Mouse (Mus musculus): Measurements from ENCODE around the gene Tex14. TPM values are rescaled to one million over a fixed set of nuclear protein-coding genes. Genes with fewer than 3 reads are reported as not detected.

Tex14 gene
- polyA plus RNA-seq, 1 experiment from 2014 or later, result 1.0 TPM

- H3K27ac ChIP-seq, result 0 out of 2 replicates have a peak overlapping the region, but pooled peaks have one; percentile 38
- no peaks in the 10 kb centered on the region for H3K9me3 ChIP-seq
- no peak for ATAC-seq (ENCODE audit: low FRiP score, low read depth)
- H3K27me3 ChIP-seq (replicated peaks), result no peaks in the 10 kb centered on the region
- peak overlapping the region; percentile 90 for H3K4me2 ChIP-seq (replicated peaks)
- peak overlapping the region; percentile 69 for H3K4me3 ChIP-seq
- H3K36me3 ChIP-seq, result peaks cover 58% of the 10 kb centered on the region
- H3K4me1 ChIP-seq, result peaks cover 41% of the 10 kb centered on the region
- H3K9ac ChIP-seq, result peak overlapping the region; percentile 86
Measured at GRCm38 (mm10) chr11:87597061-87597460, 192.2 kb downstream of the Tex14 start.

- H3K9me3 ChIP-seq, result no peaks in the 10 kb centered on the region
- WGBS, result 91% methylated on average over 13 of the region's 13 CpGs
- no peak overlapping the region for H3K4me2 ChIP-seq (replicated peaks)
- H3K4me3 ChIP-seq, result no peak overlapping the region
- H3K4me1 ChIP-seq, result peaks cover 20% of the 10 kb centered on the region
- H3K36me3 ChIP-seq, result peaks cover 77% of the 10 kb centered on the region
- H3K27ac ChIP-seq, result no peak overlapping the region
- no peak overlapping the region for H3K9ac ChIP-seq
- no peak for ATAC-seq (ENCODE audit: low FRiP score, low read depth)
- H3K27me3 ChIP-seq (replicated peaks), result no peaks in the 10 kb centered on the region
Measured at GRCm38 (mm10) chr11:87599395-87600089, 194.7 kb downstream of the Tex14 start.

- Histone ChIP-seq H3K4me1 (peaks cover 16% of the 10 kb centered on the region), H3K9ac (no peak overlapping the region), H3K27me3 (replicated peaks) (no peaks in the 10 kb centered on the region), H3K4me3 (no peak overlapping the region), H3K9me3 (no peaks in the 10 kb centered on the region), H3K27ac (no peak overlapping the region), H3K36me3 (peaks cover 85% of the 10 kb centered on the region), H3K4me2 (replicated peaks) (no peak overlapping the region)
- 95% methylated on average over 10 of the region's 10 CpGs for WGBS
- ATAC-seq (ENCODE audit: low FRiP score, low read depth), result no peak
Measured at GRCm38 (mm10) chr11:87600322-87600853, 195.5 kb downstream of the Tex14 start.

- no peak overlapping the region for H3K4me2 ChIP-seq (replicated peaks)
- no peaks in the 10 kb centered on the region for H3K9me3 ChIP-seq
- no peaks in the 10 kb centered on the region for H3K27me3 ChIP-seq (replicated peaks)
- H3K27ac ChIP-seq, result no peak overlapping the region
- H3K4me1 ChIP-seq, result peaks cover under 1% of the 10 kb centered on the region
- ATAC-seq (ENCODE audit: low FRiP score, low read depth), result no peak
- H3K4me3 ChIP-seq, result no peak overlapping the region
- 94% methylated on average over 9 of the region's 9 CpGs for WGBS
- H3K9ac ChIP-seq, result no peak overlapping the region
- H3K36me3 ChIP-seq, result peaks cover 96% of the 10 kb centered on the region
Measured at GRCm38 (mm10) chr11:87602234-87602633, 197.4 kb downstream of the Tex14 start.

- Histone ChIP-seq H3K9ac (no peak overlapping the region), H3K36me3 (peaks cover 95% of the 10 kb centered on the region), H3K9me3 (no peaks in the 10 kb centered on the region), H3K27me3 (replicated peaks) (no peaks in the 10 kb centered on the region), H3K4me2 (replicated peaks) (no peak overlapping the region), H3K4me3 (no peak overlapping the region), H3K27ac (no peak overlapping the region), H3K4me1 (no peaks in the 10 kb centered on the region)
- 100% methylated on average over 2 of the region's 2 CpGs for WGBS
- no peak for ATAC-seq (ENCODE audit: low FRiP score, low read depth)
Measured at GRCm38 (mm10) chr11:87603571-87603970, 198.7 kb downstream of the Tex14 start.

Other genes with a start within 250 kb of the Tex14 start
- 22.5 and 24.9 TPM in 2 replicates for gene Ppm1e, start 46.0 kb upstream of the Tex14 start, polyA plus RNA-seq (2016; fragmentation: Nextera tagmentation; extraction: Ambion mirVana)
- 9.0 and 10.5 TPM in 2 replicates for gene Rad51c, start 111 bp upstream of the Tex14 start, polyA plus RNA-seq (2016; fragmentation: Nextera tagmentation; extraction: Ambion mirVana)
- not detected in 2 replicates for gene Gm11492, start 161.6 kb downstream of the Tex14 start, polyA plus RNA-seq (2016; fragmentation: Nextera tagmentation; extraction: Ambion mirVana)
- gene Sept4, start 163.8 kb downstream of the Tex14 start, polyA plus RNA-seq (2016; fragmentation: Nextera tagmentation; extraction: Ambion mirVana), result 13.1 and 15.9 TPM in 2 replicates
- 74.0 and 77.4 TPM in 2 replicates for gene Mtmr4, start 187.1 kb downstream of the Tex14 start, polyA plus RNA-seq (2016; fragmentation: Nextera tagmentation; extraction: Ambion mirVana)
- 0.41 and 0.49 TPM in 2 replicates for gene Hsf5, start 212.1 kb downstream of the Tex14 start, polyA plus RNA-seq (2016; fragmentation: Nextera tagmentation; extraction: Ambion mirVana)